Mouse (Mus musculus): ENCODE measurements at regions not wholly inside any gene's neighbourhood (a gene's known extent, or its start where the extent isn't known, plus 50 kb on each side); places are given as distances from the start of the nearest gene placed in this dataset.
"Not testable (repeated sequence)": the region's sequence is repeated elsewhere in the genome, so short reads cannot be mapped to it uniquely, and the experiment has no call there.

DNA sequence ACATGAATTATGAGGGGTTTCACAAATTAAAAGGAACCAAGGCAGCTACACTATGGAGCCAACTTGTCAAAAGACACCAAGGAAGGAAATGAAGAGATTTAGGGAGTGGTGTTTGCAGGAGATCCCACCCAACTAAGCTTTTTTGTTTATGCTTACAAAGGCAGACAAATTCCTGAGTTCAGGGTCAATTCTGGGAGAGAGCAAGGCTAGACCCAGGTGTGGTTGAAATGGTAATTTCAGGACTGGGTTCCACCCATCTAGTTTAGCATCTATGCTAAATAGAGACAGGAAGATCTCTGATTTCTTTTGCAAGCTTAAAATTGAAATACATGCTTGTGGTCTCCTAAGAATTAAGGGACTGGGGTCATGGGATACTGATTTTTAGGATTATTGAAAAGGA is 286.0 kb upstream of the Pcdh17 start:
- H3K4me3 ChIP-seq (ENCODE audit: low read depth, low read length), result no peak overlapping the region
- no peaks in the 10 kb centered on the region for H3K36me3 ChIP-seq (ENCODE audit: control insufficient read depth, insufficient read depth)
- no peaks in the 10 kb centered on the region for H3K4me1 ChIP-seq (replicated peaks; ENCODE audit: control insufficient read depth, insufficient read depth, low read length)
- H3K4me2 ChIP-seq (replicated peaks; ENCODE audit: low read depth), result no peak overlapping the region
- no peak for ATAC-seq
- H3K9ac ChIP-seq (ENCODE audit: low read depth, low read length), result no peak overlapping the region
- H3K27ac ChIP-seq (ENCODE audit: low read depth, low read length), result no peak overlapping the region
- TF ChIP-seq CTCF (IDR thresholded peaks at IDR 0.05; ENCODE audit: low read depth), result no peak
- no peaks in the 10 kb centered on the region for H3K9me3 ChIP-seq (ENCODE audit: control insufficient read depth)
- H3K27me3 ChIP-seq (replicated peaks; ENCODE audit: control insufficient read depth, insufficient read depth, low read length), result no peaks in the 10 kb centered on the region

DNA sequence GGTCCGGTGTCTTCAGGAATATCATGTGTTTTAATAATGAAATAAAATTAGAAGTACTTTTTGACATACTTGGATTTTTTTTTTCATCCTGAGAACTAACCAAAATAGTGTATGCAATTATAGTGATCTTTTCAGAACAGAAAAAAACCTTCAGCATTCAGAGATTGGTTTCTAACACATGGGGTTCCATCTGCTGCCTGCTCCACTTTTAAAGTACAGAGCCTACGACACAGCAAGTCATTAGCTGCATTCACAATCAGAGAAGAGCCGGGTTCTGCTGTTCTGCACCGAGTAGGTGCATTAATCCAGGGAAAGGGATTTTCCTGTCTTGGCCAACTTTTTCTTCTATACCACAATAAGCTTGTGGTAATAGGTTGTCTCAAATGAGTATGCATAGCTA is 267.9 kb upstream of the Pcdh17 start:
- no peaks in the 10 kb centered on the region for H3K9me3 ChIP-seq (ENCODE audit: control insufficient read depth)
- H3K9ac ChIP-seq (ENCODE audit: low read depth, low read length), result no peak overlapping the region
- H3K4me3 ChIP-seq (ENCODE audit: low read depth, low read length), result no peak overlapping the region
- no peak for TF ChIP-seq CTCF (IDR thresholded peaks at IDR 0.05; ENCODE audit: low read depth)
- WGBS, result 85% methylated on average over 4 of the region's 4 CpGs
- no peaks in the 10 kb centered on the region for H3K27me3 ChIP-seq (replicated peaks; ENCODE audit: control insufficient read depth, insufficient read depth, low read length)
- no peak for ATAC-seq
- no peak overlapping the region for H3K4me2 ChIP-seq (replicated peaks; ENCODE audit: low read depth)
- no peaks in the 10 kb centered on the region for H3K4me1 ChIP-seq (replicated peaks; ENCODE audit: control insufficient read depth, insufficient read depth, low read length)
- no peak overlapping the region for H3K27ac ChIP-seq (ENCODE audit: low read depth, low read length)
- no peaks in the 10 kb centered on the region for H3K36me3 ChIP-seq (ENCODE audit: control insufficient read depth, insufficient read depth)

DNA sequence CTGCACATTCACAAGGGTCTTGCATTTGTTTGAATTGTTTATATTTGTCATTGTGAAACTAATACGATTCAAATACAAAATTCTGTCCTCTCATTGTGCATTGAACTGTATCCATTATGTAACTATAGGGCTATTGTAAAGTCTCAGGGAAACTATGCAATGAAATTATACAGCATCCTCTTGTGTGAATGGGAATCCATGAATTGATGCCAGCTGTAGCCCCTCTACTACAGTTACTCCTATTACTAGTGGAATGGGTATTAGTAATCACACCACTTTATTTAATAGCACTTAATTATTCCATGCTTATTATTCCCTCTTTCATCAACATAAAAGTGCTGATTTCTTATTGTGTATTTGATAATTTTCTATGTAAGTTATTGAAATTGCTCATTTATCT is 232.4 kb upstream of the Pcdh17 start:
- Histone ChIP-seq H3K36me3 (ENCODE audit: control insufficient read depth, insufficient read depth) (no peaks in the 10 kb centered on the region), H3K27ac (ENCODE audit: low read depth, low read length) (no peak overlapping the region), H3K9ac (ENCODE audit: low read depth, low read length) (no peak overlapping the region), H3K4me3 (ENCODE audit: low read depth, low read length) (no peak overlapping the region), H3K9me3 (ENCODE audit: control insufficient read depth) (no peaks in the 10 kb centered on the region), H3K4me2 (replicated peaks; ENCODE audit: low read depth) (no peak overlapping the region), H3K4me1 (replicated peaks; ENCODE audit: control insufficient read depth, insufficient read depth, low read length) (no peaks in the 10 kb centered on the region), H3K27me3 (replicated peaks; ENCODE audit: control insufficient read depth, insufficient read depth, low read length) (no peaks in the 10 kb centered on the region)
- no peak for TF ChIP-seq CTCF (IDR thresholded peaks at IDR 0.05; ENCODE audit: low read depth)
- no peak for ATAC-seq
- 81% methylated on average over 1 of the region's 1 CpGs for WGBS

- Histone ChIP-seq H3K4me1 (replicated peaks; ENCODE audit: control insufficient read depth, insufficient read depth, low read length) (no peaks in the 10 kb centered on the region), H3K9me3 (ENCODE audit: control insufficient read depth) (no peaks in the 10 kb centered on the region), H3K4me3 (ENCODE audit: low read depth, low read length) (no peak overlapping the region), H3K27me3 (replicated peaks; ENCODE audit: control insufficient read depth, insufficient read depth, low read length) (no peaks in the 10 kb centered on the region), H3K36me3 (ENCODE audit: control insufficient read depth, insufficient read depth) (no peaks in the 10 kb centered on the region), H3K9ac (ENCODE audit: low read depth, low read length) (no peak overlapping the region), H3K4me2 (replicated peaks; ENCODE audit: low read depth) (no peak overlapping the region), H3K27ac (ENCODE audit: low read depth, low read length) (no peak overlapping the region)
- no peak for TF ChIP-seq CTCF (IDR thresholded peaks at IDR 0.05; ENCODE audit: low read depth)
- 63% methylated on average over 1 of the region's 1 CpGs for WGBS
- no peak for ATAC-seq
These were observed 220.4 kb upstream of the Pcdh17 start for GRCm38 (mm10) chr14:84222996-84223395.

GRCm38 (mm10) chr14:84223924-84224323 is 219.4 kb upstream of the Pcdh17 start:
- TF ChIP-seq CTCF (IDR thresholded peaks at IDR 0.05; ENCODE audit: low read depth), result no peak
- Histone ChIP-seq H3K4me1 (replicated peaks; ENCODE audit: control insufficient read depth, insufficient read depth, low read length) (no peaks in the 10 kb centered on the region), H3K27ac (ENCODE audit: low read depth, low read length) (no peak overlapping the region), H3K9me3 (ENCODE audit: control insufficient read depth) (no peaks in the 10 kb centered on the region), H3K4me2 (replicated peaks; ENCODE audit: low read depth) (no peak overlapping the region), H3K36me3 (ENCODE audit: control insufficient read depth, insufficient read depth) (no peaks in the 10 kb centered on the region), H3K4me3 (ENCODE audit: low read depth, low read length) (no peak overlapping the region), H3K27me3 (replicated peaks; ENCODE audit: control insufficient read depth, insufficient read depth, low read length) (no peaks in the 10 kb centered on the region), H3K9ac (ENCODE audit: low read depth, low read length) (no peak overlapping the region)
- WGBS, result 77% methylated on average over 2 of the region's 2 CpGs
- no peak for ATAC-seq

DNA sequence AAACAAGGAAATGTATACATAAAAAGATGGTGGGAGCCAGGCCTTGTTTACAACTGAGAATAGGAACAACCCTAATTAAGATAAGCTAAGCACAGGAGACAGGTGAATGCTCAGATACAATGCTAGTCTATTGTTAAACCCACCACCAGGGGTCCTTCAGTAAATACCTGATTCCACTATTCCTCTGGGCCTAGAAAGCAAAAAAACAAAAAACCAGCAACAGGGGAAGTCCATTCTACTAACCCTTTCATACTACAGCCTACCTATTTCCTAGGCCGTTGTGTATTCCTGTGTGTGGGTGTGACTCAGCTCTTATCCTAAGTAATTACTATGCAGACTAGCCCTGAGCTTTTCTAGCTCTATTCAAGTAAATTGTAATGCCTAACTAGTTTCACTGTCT is 195.4 kb upstream of the Pcdh17 start:
- H3K27me3 ChIP-seq (replicated peaks; ENCODE audit: control insufficient read depth, insufficient read depth, low read length); H3K9me3 ChIP-seq (ENCODE audit: control insufficient read depth); ATAC-seq; H3K9ac ChIP-seq (ENCODE audit: low read depth, low read length); H3K4me3 ChIP-seq (ENCODE audit: low read depth, low read length); H3K4me2 ChIP-seq (replicated peaks; ENCODE audit: low read depth); H3K27ac ChIP-seq (ENCODE audit: low read depth, low read length); H3K36me3 ChIP-seq (ENCODE audit: control insufficient read depth, insufficient read depth); H3K4me1 ChIP-seq (replicated peaks; ENCODE audit: control insufficient read depth, insufficient read depth, low read length): not testable (repeated sequence)
- 58% methylated on average over 1 of the region's 1 CpGs for WGBS

- Histone ChIP-seq H3K9me3 (ENCODE audit: control insufficient read depth) (no peaks in the 10 kb centered on the region), H3K4me1 (replicated peaks; ENCODE audit: control insufficient read depth, insufficient read depth, low read length) (no peaks in the 10 kb centered on the region), H3K9ac (ENCODE audit: low read depth, low read length) (no peak overlapping the region), H3K27me3 (replicated peaks; ENCODE audit: control insufficient read depth, insufficient read depth, low read length) (no peaks in the 10 kb centered on the region), H3K4me2 (replicated peaks; ENCODE audit: low read depth) (no peak overlapping the region), H3K4me3 (ENCODE audit: low read depth, low read length) (no peak overlapping the region), H3K36me3 (ENCODE audit: control insufficient read depth, insufficient read depth) (no peaks in the 10 kb centered on the region), H3K27ac (ENCODE audit: low read depth, low read length) (no peak overlapping the region)
- 80% methylated on average over 2 of the region's 2 CpGs for WGBS
- TF ChIP-seq CTCF (IDR thresholded peaks at IDR 0.05; ENCODE audit: low read depth), result no peak
- no peak for ATAC-seq
These were observed 190.8 kb upstream of the Pcdh17 start for GRCm38 (mm10) chr14:84252583-84252982.

Measured in intestine, postnatal 0 days (tissue).